Mouse (Mus musculus): ENCODE measurements around the gene Gm28044.
"Not testable (repeated sequence)": the region's sequence is repeated elsewhere in the genome, so short reads cannot be mapped to it uniquely, and the experiment has no call there.

The Gm28044 gene

GRCm38 (mm10) chr13:67360131-67360744, at the start of gene Gm28044, which contains the start of gene Zfp953:
Gene Gm28044, minus strand, starts transcription at chr13:67360536.
Gene Zfp953, minus strand, starts transcription at chr13:67360605.
- DNase-seq (ENCODE audit: low spot score), result peak; percentile 87

- DNase-seq (ENCODE audit: low spot score), result peak; percentile 83
Measured at GRCm38 (mm10) chr13:67399183-67399903, 39.0 kb upstream of the Gm28044 start, which contains the start of gene Zfp429. Gene Zfp429, minus strand, starts transcription at chr13:67399819.

- DNase-seq (ENCODE audit: low spot score), result not testable (repeated sequence)
Measured at GRCm38 (mm10) chr13:67376255-67376654, 15.9 kb upstream of the Gm28044 start.

DNA sequence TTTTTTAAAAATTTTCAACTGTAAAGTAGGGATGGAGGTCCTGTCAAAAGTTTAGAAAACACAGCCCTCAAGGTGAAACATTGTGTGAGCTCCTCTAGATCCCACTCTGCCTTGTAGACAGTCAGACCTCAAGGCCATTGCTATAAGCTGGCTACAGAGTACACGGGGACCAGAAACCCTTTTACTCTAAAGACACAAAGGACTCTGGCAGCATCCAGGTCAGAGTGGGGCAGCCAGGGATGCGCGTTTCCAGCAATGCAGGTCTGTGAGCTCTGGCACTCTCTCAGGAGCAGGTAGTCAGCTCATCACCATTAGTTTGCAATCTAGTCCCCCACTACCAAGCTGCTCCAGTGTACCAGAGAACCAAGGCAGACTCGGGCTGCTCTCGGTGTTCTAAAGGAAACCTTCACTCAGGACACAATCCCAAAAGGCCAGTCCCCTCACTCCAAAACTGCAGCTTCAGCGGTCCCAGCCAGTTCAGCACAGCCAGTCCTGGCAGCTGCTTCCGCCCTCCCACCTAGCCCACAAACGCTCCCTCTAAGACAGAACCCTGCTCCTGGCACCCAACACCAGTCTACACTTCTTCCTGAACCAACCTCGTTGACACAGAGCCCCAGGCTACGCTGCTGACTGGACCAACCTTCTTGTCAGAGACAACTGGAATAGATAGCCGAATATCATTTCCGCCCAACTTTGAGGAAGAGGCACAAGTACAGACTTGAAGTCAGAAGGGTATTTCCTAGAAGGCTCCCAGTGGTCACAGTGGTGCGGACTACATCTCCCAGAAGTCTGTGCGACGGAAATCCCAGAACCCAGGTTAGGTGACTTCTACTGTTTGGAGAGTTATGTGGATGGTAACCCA, 14.9 kb upstream of the Gm28044 start, which contains the start of the genes Gm28041 and Zfp456:
Gm28041 (minus strand) TSS at position 684 of the 862 bp plus-strand sequence.
Zfp456 (minus strand) TSS at position 761 of the 862 bp plus-strand sequence.
- DNase-seq (ENCODE audit: low spot score), result peak; percentile 83

DNA sequence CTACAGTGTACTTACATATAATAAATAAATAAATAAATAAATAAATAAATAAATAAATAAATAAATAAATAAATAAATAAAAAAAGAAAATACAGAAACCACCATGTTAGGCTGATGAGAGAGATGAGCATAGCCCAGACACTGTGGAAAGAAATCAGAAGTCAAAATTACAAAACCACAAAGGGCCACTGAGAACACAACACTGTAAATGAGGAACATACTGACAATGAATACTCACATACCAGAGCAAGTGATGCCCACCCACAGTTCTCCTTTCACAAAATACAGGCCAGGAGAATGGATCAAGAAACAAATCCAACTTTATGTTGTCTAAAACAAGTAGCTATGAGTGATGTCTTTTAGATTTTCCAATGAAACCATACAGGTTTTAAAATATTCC, 8.5 kb downstream of the Gm28044 start:
- no peak for DNase-seq (ENCODE audit: low spot score)

- no peak for DNase-seq (ENCODE audit: low spot score)
Measured at GRCm38 (mm10) chr13:67343422-67343821, 16.9 kb downstream of the Gm28044 start.

- no peak for DNase-seq (ENCODE audit: low spot score)
Measured at GRCm38 (mm10) chr13:67332877-67333276, 27.5 kb downstream of the Gm28044 start.

DNA sequence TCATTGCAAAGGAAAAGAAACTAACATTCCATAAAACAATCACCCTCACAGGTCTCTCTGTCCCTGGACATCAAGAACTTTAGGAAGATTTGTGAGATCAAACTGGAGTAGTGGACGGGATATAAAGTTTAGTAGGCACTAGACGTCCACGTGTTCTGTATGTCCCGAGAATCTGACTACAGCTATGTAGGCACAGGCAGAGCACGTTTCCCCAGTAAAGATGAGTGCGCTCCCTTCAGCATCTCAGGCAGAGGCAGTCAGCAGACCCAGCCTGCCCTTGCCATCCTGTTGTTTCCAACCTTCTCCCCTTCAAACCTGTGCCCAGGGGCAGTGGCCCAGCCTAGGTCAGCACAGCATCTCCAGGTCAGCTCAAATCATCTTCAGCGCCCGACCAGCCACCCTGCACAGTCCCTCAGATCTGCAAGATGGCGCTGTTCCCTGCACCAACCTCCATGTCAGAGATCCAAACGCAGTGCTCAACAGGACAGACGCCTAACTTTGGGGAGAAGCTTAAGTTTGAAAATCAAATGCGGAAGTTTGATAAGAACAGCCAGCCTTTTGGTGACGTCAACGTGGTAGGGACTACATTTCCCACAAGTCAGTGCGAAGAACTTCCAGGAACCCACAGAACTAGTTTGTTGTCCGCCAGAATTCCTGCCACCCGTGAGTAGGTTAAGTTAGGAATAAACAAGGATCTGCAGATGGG, 28.2 kb downstream of the Gm28044 start, which contains the start of gene Zfp595:
Zfp595 (minus strand) TSS at position 552 of the 706 bp plus-strand sequence.
- peak; percentile 85 for DNase-seq (ENCODE audit: low spot score)

GRCm38 (mm10) chr13:67306718-67307117, 53.6 kb downstream of the Gm28044 start:
- no peak for DNase-seq (ENCODE audit: low spot score)

- peak; percentile 86 for DNase-seq (ENCODE audit: low spot score)
Measured at GRCm38 (mm10) chr13:67305822-67306672, 54.3 kb downstream of the Gm28044 start, which contains the start of gene Zfp457. Gene Zfp457, minus strand, starts transcription at chr13:67306485.

DNA sequence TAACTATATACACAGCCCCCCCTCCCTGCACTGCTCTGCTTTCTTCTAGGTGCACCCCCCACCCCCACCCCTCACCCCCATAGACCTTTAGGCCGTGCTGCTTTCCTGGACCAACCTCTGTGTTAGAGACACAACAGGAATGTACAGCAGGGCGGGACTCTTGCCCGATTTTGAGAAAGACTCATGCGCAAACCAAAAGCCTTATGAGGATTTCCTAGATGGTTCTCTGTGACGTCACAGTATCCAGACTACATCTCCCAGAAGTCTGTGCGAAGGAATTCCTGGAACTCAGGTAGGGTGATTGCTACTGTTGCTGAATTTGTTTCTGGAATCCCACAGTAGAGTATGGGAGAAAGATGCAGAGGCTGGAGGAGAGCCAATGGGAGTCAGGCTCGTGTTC, 82.0 kb downstream of the Gm28044 start, which contains the start of gene Zfp458:
Zfp458 (minus strand) TSS at position 153 of the 400 bp plus-strand sequence.
- peak; percentile 36 for DNase-seq (ENCODE audit: low spot score)

DNA sequence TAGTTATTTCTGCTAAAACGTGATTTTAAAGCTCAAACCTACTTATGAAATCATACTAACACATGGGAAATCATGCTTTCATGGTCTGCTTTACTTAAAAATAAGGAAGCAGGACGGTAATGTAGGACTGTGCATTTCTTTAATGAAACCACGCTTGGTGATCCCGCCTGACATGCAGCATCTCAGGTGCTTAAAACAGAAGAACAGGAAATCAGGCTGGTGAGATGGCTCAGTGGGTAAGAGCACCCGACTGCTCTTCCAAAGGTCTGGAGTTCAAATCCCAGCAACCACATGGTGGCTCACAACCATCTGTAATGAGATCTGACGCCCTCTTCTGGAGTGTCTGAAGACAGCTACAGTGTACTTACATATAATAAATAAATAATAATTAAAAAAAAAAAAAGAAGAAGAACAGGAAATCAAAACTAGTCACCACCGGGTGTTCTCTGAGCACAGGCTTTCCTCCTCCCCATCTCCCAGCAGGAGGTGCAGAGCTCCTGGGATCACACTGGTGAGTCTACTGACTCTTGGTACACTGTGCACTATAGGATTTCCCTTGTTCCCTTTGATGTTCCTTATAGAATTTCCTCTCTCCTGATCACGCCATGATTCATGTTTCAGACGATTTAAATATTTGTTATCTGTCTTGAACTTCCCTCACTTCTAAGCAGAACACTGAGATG, 90.8 kb downstream of the Gm28044 start:
- DNase-seq (ENCODE audit: low spot score), result not testable (repeated sequence)

DNA sequence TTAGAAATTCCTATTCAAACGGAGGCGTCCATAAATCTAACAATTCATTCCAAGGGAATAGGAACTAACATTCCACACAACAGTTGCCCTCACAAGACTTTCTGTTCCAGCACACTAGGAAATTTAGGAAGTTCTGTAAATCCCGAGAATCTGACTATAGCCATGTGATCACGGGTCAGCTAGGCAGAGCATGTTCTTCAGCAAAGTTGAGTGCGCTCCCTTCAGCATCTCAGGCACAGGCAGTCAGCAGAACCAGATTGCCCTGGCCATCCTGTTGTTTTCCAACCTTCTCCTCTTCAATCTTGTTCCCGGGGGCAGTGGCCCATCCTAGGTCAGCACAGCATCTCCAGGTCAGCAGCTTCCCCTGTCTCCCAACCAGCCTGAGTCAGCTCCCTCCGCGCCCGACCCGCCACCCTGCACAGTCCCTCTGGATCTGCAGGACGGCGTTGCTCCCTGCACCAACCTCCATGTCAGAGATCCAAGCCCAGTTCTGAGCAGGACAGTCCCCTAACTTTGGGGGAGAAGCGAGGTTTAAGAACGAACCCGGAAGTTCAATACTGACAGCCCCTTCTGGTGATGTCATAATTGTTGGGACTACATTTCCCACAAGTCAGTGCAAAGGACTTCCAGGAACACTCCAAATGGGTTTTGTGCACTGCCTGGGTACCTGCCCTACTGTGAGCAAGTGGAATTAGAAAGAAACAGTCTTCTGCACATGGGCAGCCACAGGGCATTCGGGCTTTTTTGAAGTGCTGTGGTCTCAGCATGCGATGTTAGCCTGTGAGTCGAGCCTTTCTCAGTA, 91.6 kb downstream of the Gm28044 start:
- DNase-seq (ENCODE audit: low spot score), result peak; percentile 82

Data from yolk sac, embryonic 10.5 days (tissue).